Mouse (Mus musculus): ENCODE results near the gene Ccm2.

DNA sequence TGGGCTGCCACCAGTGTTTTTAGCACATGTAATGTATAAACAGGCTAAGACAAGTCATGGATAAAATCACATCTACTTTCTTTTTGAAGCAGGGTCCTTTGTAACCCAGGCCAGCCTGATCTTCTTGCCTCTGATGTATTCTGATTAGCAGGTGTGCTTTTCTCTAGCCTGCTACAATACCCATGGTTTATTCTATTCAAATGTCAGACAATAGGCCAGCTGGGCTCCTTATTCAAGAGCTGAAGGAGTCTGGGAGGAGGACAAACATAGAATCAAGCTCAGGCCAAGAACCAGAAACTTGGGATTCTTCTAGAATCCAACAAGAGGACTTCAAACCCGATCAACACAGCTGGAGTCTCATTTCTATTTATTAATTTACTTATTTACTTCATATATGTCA, 21.4 kb upstream of the Ccm2 start:
- TF ChIP-seq POLR2A (IDR thresholded peaks at IDR 0.05; ENCODE audit: control insufficient read depth, low read depth, low read length) (no peak), CTCF (IDR thresholded peaks at IDR 0.05; ENCODE audit: control insufficient read depth, insufficient read depth, insufficient replicate concordance, low read depth, low read length) (no peak)
